In the genomic region with DNA sequence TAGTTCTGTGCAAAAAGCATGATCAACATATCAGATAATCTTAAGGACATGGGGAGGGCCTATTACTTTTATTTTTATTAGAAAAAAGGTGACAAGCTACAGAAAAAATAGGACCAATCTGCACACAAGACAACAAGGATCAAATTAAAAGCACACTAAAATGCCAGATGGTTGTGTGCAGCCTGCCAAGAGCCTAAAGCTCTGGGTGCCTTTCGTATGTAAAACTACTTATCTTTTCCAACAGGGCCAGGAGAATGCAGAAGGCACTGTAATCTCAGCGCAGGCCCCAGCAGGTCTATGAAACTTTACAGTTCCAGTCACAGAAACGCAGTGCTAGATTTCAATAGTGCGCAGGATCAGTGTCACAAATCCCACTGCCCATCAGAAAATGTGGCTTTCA, we compare ENCODE assay signal across 27 mouse cellular contexts. TPM values are rescaled to one million over a fixed set of nuclear protein-coding genes. Genes with fewer than 3 reads are reported as not detected.
DNase-seq lines count a peak whose midpoint lies in the region; ATAC-seq and TF ChIP-seq lines count a peak whose summit lies in the region.
"Had no signal": no experiment of that assay in that cellular context is flagged by ENCODE, and none has a peak within 500 bp of the region (broad histone marks: within the 10 kb centered on the region; RNA-seq: fewer than 3 reads in every experiment).

No protein-coding gene starts in this region.

- intact Hi-C loops in heart, adult 2 months (cut with DNase I), result no loop called here
- intact Hi-C loops in heart, postnatal 25 days (cut with DNase I), result no loop called here

- WGBS in cerebellum, adult 2 months, result 28% methylated on average over 4 of the region's 4 CpGs
- WGBS in heart, adult 2 months, result 52% methylated on average over 4 of the region's 4 CpGs
- WGBS in midbrain, embryonic 12.5 days, result 59% methylated on average over 4 of the region's 4 CpGs
- 64% methylated on average over 4 of the region's 4 CpGs for WGBS in midbrain, embryonic 10.5 days
- WGBS in forebrain, embryonic 16.5 days, result 32% methylated on average over 4 of the region's 4 CpGs

- H3K36me3 ChIP-seq in heart, adult 2 months (ENCODE audit: control insufficient read depth, insufficient read depth, low read length), result peaks cover 15% of the 10 kb centered on the region
- H3K36me3 ChIP-seq in midbrain, embryonic 12.5 days, result peaks cover 26% of the 10 kb centered on the region
- H3K36me3 ChIP-seq in midbrain, embryonic 10.5 days, result peaks cover 31% of the 10 kb centered on the region
- peaks cover 3% of the 10 kb centered on the region; the same call in 1 of the 2 replicates for H3K36me3 ChIP-seq in forebrain, embryonic 16.5 days (ENCODE audit: control insufficient read depth, insufficient read depth)

- no peak for TF ChIP-seq EP300 in heart, adult 2 months (IDR thresholded peaks at IDR 0.05; ENCODE audit: insufficient read depth, low read depth, low read length)

- H3K79me2 ChIP-seq in heart, adult 2 months (replicated peaks; ENCODE audit: control insufficient read depth, insufficient read depth, low read length), result peaks cover 6% of the 10 kb centered on the region

- no peaks in the 10 kb centered on the region for H3K9me3 ChIP-seq in midbrain, embryonic 12.5 days
- H3K9me3 ChIP-seq in midbrain, embryonic 10.5 days (replicated peaks), result no peaks in the 10 kb centered on the region
- H3K9me3 ChIP-seq in forebrain, embryonic 16.5 days (ENCODE audit: control insufficient read depth, low read length), result no peaks in the 10 kb centered on the region
- H3K9me3 ChIP-seq: embryonic facial prominence, embryonic 12.5 days; heart, embryonic 10.5 days had no signal

- peak overlapping the region; percentile 98; the same call in 1 of the 2 replicates for H3K27ac ChIP-seq in cerebellum, adult 2 months (ENCODE audit: insufficient read depth, low read length)
- peak overlapping the region; percentile 8 for H3K27ac ChIP-seq in heart, adult 2 months
- H3K27ac ChIP-seq in midbrain, embryonic 12.5 days (replicated peaks), result peak overlapping the region; percentile 22; the same call in 1 of the 2 replicates
- H3K27ac ChIP-seq in midbrain, embryonic 10.5 days (replicated peaks), result no peak overlapping the region
- peak overlapping the region; percentile 85 for H3K27ac ChIP-seq in forebrain, embryonic 16.5 days (ENCODE audit: low read length)
- H3K27ac ChIP-seq: embryonic facial prominence, embryonic 12.5 days; heart, embryonic 10.5 days had no signal

- ATAC-seq in midbrain, embryonic 12.5 days (ENCODE audit: low FRiP score, low read depth), result no peak
- peak; percentile 51 for ATAC-seq in forebrain, embryonic 16.5 days

- no peak overlapping the region for H3K4me3 ChIP-seq in cerebellum, adult 2 months (replicated peaks; ENCODE audit: insufficient read depth, low read depth, low read length)
- no peak overlapping the region for H3K4me3 ChIP-seq in heart, adult 2 months
- H3K4me3 ChIP-seq in midbrain, embryonic 12.5 days, result no peak overlapping the region
- H3K4me3 ChIP-seq in midbrain, embryonic 10.5 days, result no peak overlapping the region
- H3K4me3 ChIP-seq in forebrain, embryonic 16.5 days (replicated peaks; ENCODE audit: low read length), result no peak overlapping the region
- H3K4me3 ChIP-seq: embryonic facial prominence, embryonic 12.5 days; erythroblast, embryonic 14.5 days; heart, embryonic 10.5 days had no signal

- no peak for TF ChIP-seq CTCF in cerebellum, adult 2 months (IDR thresholded peaks at IDR 0.05; ENCODE audit: borderline replicate concordance, insufficient read depth, low read depth, low read length)
- no peak for TF ChIP-seq CTCF in heart, adult 2 months (IDR thresholded peaks at IDR 0.05)

- DNase-seq in cerebellum, adult 2 months, result peak; percentile 59 to 73
- no peak for DNase-seq in cerebellum, adult 11-12 months
- DNase-seq in heart, adult 2 months, result no peak
- DNase-seq in heart, postnatal 25 days (ENCODE audit: low spot score), result no peak
- DNase-seq in midbrain, embryonic 10.5 days (ENCODE audit: low spot score), result no peak
- no peak for DNase-seq in liver
- DNase-seq: adrenal gland, adult 2 months; cerebellum, adult 11 months; gastrocnemius, postnatal 36 days; kidney, adult 18-20 months; kidney, postnatal 10 days; left cerebral cortex, postnatal 4 days; lung, adult 18-20 months; lung, postnatal 14 days; right cerebral cortex, postnatal 14 days; spleen, adult 18-20 months; thymus, adult 18-20 months had no signal

- H3K4me2 ChIP-seq in midbrain, embryonic 12.5 days (replicated peaks), result no peak overlapping the region
- no peak overlapping the region; the same call in 1 of the 2 replicates for H3K4me2 ChIP-seq in forebrain, embryonic 16.5 days (ENCODE audit: low read length)
- H3K4me2 ChIP-seq: embryonic facial prominence, embryonic 12.5 days had no signal

- no peak overlapping the region for H3K9ac ChIP-seq in heart, adult 2 months (ENCODE audit: low read depth, low read length)
- H3K9ac ChIP-seq in midbrain, embryonic 12.5 days (replicated peaks), result no peak overlapping the region
- no peak overlapping the region for H3K9ac ChIP-seq in forebrain, embryonic 16.5 days (replicated peaks; ENCODE audit: low read depth, low read length)
- H3K9ac ChIP-seq: embryonic facial prominence, embryonic 12.5 days had no signal

- H3K27me3 ChIP-seq in cerebellum, adult 2 months (ENCODE audit: control insufficient read depth, insufficient read depth, low read length), result no peaks in the 10 kb centered on the region
- H3K27me3 ChIP-seq in heart, adult 2 months (ENCODE audit: control insufficient read depth, insufficient read depth, low read length), result no peaks in the 10 kb centered on the region
- H3K27me3 ChIP-seq in midbrain, embryonic 12.5 days, result no peaks in the 10 kb centered on the region
- 0 out of 2 replicates have a peak, but pooled peaks cover 4% of the 10 kb centered on the region for H3K27me3 ChIP-seq in midbrain, embryonic 10.5 days (ENCODE audit: low read depth, poor library complexity, severe bottlenecking)
- H3K27me3 ChIP-seq in forebrain, embryonic 16.5 days (replicated peaks; ENCODE audit: control insufficient read depth, insufficient read depth, low read length), result no peaks in the 10 kb centered on the region
- H3K27me3 ChIP-seq: embryonic facial prominence, embryonic 12.5 days had no signal

- TF ChIP-seq POLR2A in cerebellum, adult 2 months (IDR thresholded peaks at IDR 0.05; ENCODE audit: borderline replicate concordance, insufficient read depth, low read length), result no peak
- no peak for TF ChIP-seq POLR2A in heart, adult 2 months (IDR thresholded peaks at IDR 0.05; ENCODE audit: insufficient read depth, low read depth, low read length)

- peaks cover 63% of the 10 kb centered on the region for H3K4me1 ChIP-seq in cerebellum, adult 2 months (ENCODE audit: control insufficient read depth, insufficient read depth, low read length)
- peaks cover 31% of the 10 kb centered on the region for H3K4me1 ChIP-seq in heart, adult 2 months (ENCODE audit: control insufficient read depth, insufficient read depth, low read length)
- peaks cover 36% of the 10 kb centered on the region for H3K4me1 ChIP-seq in midbrain, embryonic 12.5 days
- peaks cover 37% of the 10 kb centered on the region for H3K4me1 ChIP-seq in midbrain, embryonic 10.5 days
- peaks cover 45% of the 10 kb centered on the region for H3K4me1 ChIP-seq in forebrain, embryonic 16.5 days (replicated peaks; ENCODE audit: control insufficient read depth, insufficient read depth, low read length)

RNA-seq across cellular contexts. Expression of a gene that starts 22.9 kb away (rescaled TPM):
- polyA plus RNA-seq in cerebellum, adult 2 months (2012; rRNA removed), result not detected in 2 replicates
- not detected for total RNA-seq in heart, adult 2 months (2021)
- not detected in 2 replicates for polyA plus RNA-seq in heart, adult 2 months (2012; rRNA removed)
- not detected for total RNA-seq in heart, postnatal 25 days (2021)
- not detected in 2 replicates for polyA plus RNA-seq in midbrain, embryonic 12.5 days (2016; fragmentation: Nextera tagmentation; extraction: Ambion mirVana)
- not detected in 2 replicates for polyA plus RNA-seq in midbrain, embryonic 10.5 days (2016; fragmentation: Nextera tagmentation; extraction: Ambion mirVana)
- polyA plus RNA-seq in forebrain, embryonic 16.5 days (2015; fragmentation: Nextera tagmentation; extraction: Ambion mirVana), result 0.35 TPM in 1 of 2 replicates, not detected in the other
- total RNA-seq: adrenal gland, adult 2 months; gastrocnemius, postnatal 36 days; hematopoietic stem cell, adult 5-6 weeks; layer of hippocampus, adult 18-20 months; left cerebral cortex, postnatal 4 days; megakaryocyte, adult 5-6 weeks; neutrophil, adult 5-6 weeks had no signal
- polyA plus RNA-seq: adrenal gland, adult 2 months; embryonic facial prominence, embryonic 12.5 days; erythroblast, embryonic 14.5 days; liver, adult 2 months had no signal

RNA-seq across cellular contexts. Expression of a gene that starts 45.0 kb away (rescaled TPM):
- polyA plus RNA-seq in cerebellum, adult 2 months (2012; rRNA removed), result 60.8 and 68.9 TPM in 2 replicates
- total RNA-seq in heart, adult 2 months (2021), result 10 to 100 TPM; 50.0 to 54.6 TPM
- polyA plus RNA-seq in heart, adult 2 months (2012; rRNA removed), result 21.6 and 24.6 TPM in 2 replicates
- total RNA-seq in heart, postnatal 25 days (2021), result 10 to 100 TPM; 43.8 to 63.8 TPM
- polyA plus RNA-seq in midbrain, embryonic 12.5 days (2016; fragmentation: Nextera tagmentation; extraction: Ambion mirVana), result 30.7 and 31.8 TPM in 2 replicates
- 29.6 and 34.1 TPM in 2 replicates for polyA plus RNA-seq in midbrain, embryonic 10.5 days (2016; fragmentation: Nextera tagmentation; extraction: Ambion mirVana)
- 31.1 and 33.7 TPM in 2 replicates for polyA plus RNA-seq in forebrain, embryonic 16.5 days (2015; fragmentation: Nextera tagmentation; extraction: Ambion mirVana)

Comparison
In these comparisons a context has a peak if more than half of its experiments do, and no peak if none do; other contexts are left out.
1. DNase-seq: peak in cerebellum, adult 2 months (2 of 2); none in cerebellum, adult 11-12 months (single experiment), heart, adult 2 months (0 of 2), heart, postnatal 25 days (single experiment), midbrain, embryonic 10.5 days (single experiment) and liver (single experiment).